22 mouse cellular contexts compared by ENCODE assay signal in genomic region chr9:67173816-67174215, GRCm38 (mm10).
DNase-seq lines count a peak whose midpoint lies in the region; ATAC-seq and TF ChIP-seq lines count a peak whose summit lies in the region.
"Had no signal": no experiment of that assay in that cellular context is flagged by ENCODE, and none has a peak within 500 bp of the region (broad histone marks: within the 10 kb centered on the region; RNA-seq: fewer than 3 reads in every experiment).

No protein-coding gene starts in this region.

- no peak overlapping the region for H3K27ac ChIP-seq in hindbrain, postnatal 0 days
- H3K27ac ChIP-seq in hindbrain, embryonic 14.5 days, result no peak overlapping the region
- H3K27ac ChIP-seq in midbrain, postnatal 0 days (ENCODE audit: low read depth, low read length), result no peak overlapping the region
- no peak overlapping the region for H3K27ac ChIP-seq in midbrain, embryonic 11.5 days (ENCODE audit: low read depth, low read length)
- H3K27ac ChIP-seq: heart, embryonic 15.5 days; limb, embryonic 10.5 days; midbrain, embryonic 12.5 days; neural tube, embryonic 12.5 days had no signal

- H3K9ac ChIP-seq in hindbrain, postnatal 0 days (replicated peaks; ENCODE audit: low read length), result no peak overlapping the region
- H3K9ac ChIP-seq in hindbrain, embryonic 14.5 days, result no peak overlapping the region
- H3K9ac ChIP-seq in midbrain, postnatal 0 days (replicated peaks; ENCODE audit: low read length, poor library complexity, severe bottlenecking), result no peak overlapping the region
- no peak overlapping the region for H3K9ac ChIP-seq in midbrain, embryonic 11.5 days (ENCODE audit: low read length)
- H3K9ac ChIP-seq: heart, embryonic 15.5 days; midbrain, embryonic 12.5 days; neural tube, embryonic 12.5 days had no signal

- POLR2A ChIA-PET in Patski (lab: Charles Lee), result no interaction called here

- H3K4me2 ChIP-seq in hindbrain, postnatal 0 days (ENCODE audit: low read depth, low read length), result no peak overlapping the region
- H3K4me2 ChIP-seq in hindbrain, embryonic 14.5 days (replicated peaks), result no peak overlapping the region
- no peak overlapping the region for H3K4me2 ChIP-seq in midbrain, postnatal 0 days (ENCODE audit: low read depth, low read length, poor library complexity, severe bottlenecking)
- H3K4me2 ChIP-seq in midbrain, embryonic 11.5 days, result no peak overlapping the region
- H3K4me2 ChIP-seq: heart, embryonic 15.5 days; midbrain, embryonic 12.5 days; neural tube, embryonic 12.5 days had no signal

- no peak overlapping the region for H3K4me3 ChIP-seq in hindbrain, postnatal 0 days (ENCODE audit: low read length)
- H3K4me3 ChIP-seq in hindbrain, embryonic 14.5 days (replicated peaks; ENCODE audit: low read length), result no peak overlapping the region
- H3K4me3 ChIP-seq in midbrain, postnatal 0 days (ENCODE audit: low read depth, low read length), result no peak overlapping the region
- H3K4me3 ChIP-seq in midbrain, embryonic 11.5 days (ENCODE audit: low read depth, low read length), result no peak overlapping the region
- H3K4me3 ChIP-seq: heart, embryonic 15.5 days; limb, embryonic 10.5 days; midbrain, embryonic 12.5 days; neural tube, embryonic 12.5 days had no signal

- 0 out of 2 replicates have a peak, but pooled peaks have one; percentile 12 for TF ChIP-seq CTCF in hindbrain, postnatal 0 days (IDR thresholded peaks at IDR 0.05; ENCODE audit: low read depth)
- peak; percentile 19; the same call in 1 of the 2 replicates for TF ChIP-seq CTCF in midbrain, postnatal 0 days (IDR thresholded peaks at IDR 0.05)
- TF ChIP-seq CTCF in Patski (IDR thresholded peaks at IDR 0.05), result peak; percentile 47

- no peaks in the 10 kb centered on the region for H3K27me3 ChIP-seq in hindbrain, postnatal 0 days (ENCODE audit: insufficient read depth, low read length)
- H3K27me3 ChIP-seq in hindbrain, embryonic 14.5 days (ENCODE audit: control insufficient read depth, insufficient read depth, low read length), result no peaks in the 10 kb centered on the region
- H3K27me3 ChIP-seq in midbrain, postnatal 0 days (ENCODE audit: insufficient read depth, low read length), result no peaks in the 10 kb centered on the region
- H3K27me3 ChIP-seq in midbrain, embryonic 11.5 days (ENCODE audit: control insufficient read depth, insufficient read depth, low read length), result no peaks in the 10 kb centered on the region
- H3K27me3 ChIP-seq in Patski, result no peaks in the 10 kb centered on the region
- H3K27me3 ChIP-seq: heart, embryonic 15.5 days; midbrain, embryonic 12.5 days; neural tube, embryonic 12.5 days had no signal

- 91% methylated on average over 6 of the region's 6 CpGs for WGBS in hindbrain, postnatal 0 days
- WGBS in hindbrain, embryonic 14.5 days, result 88% methylated on average over 6 of the region's 6 CpGs
- 93% methylated on average over 6 of the region's 6 CpGs for WGBS in midbrain, postnatal 0 days
- WGBS in midbrain, embryonic 11.5 days, result 89% methylated on average over 6 of the region's 6 CpGs

- CTCF ChIA-PET in Patski (lab: Charles Lee), result no interaction called here

- no peak for DNase-seq in hindbrain, postnatal 0 days (ENCODE audit: low spot score)
- DNase-seq in hindbrain, embryonic 14.5 days (ENCODE audit: low spot score), result no peak
- no peak for DNase-seq in midbrain, postnatal 0 days (ENCODE audit: low spot score)
- no peak for DNase-seq in midbrain, embryonic 11.5 days (ENCODE audit: low spot score, missing footprints)
- DNase-seq in Patski (ENCODE audit: low read depth, low spot score), result no peak
- no peak for DNase-seq in cerebellum, adult 8-10 months
- DNase-seq in cerebellum, adult 11 months, result no peak
- DNase-seq: adrenal gland, adult 2 months; B cell, adult 2 months; cerebellum, postnatal 14 days; embryo, embryonic 11 days; heart, adult 18-20 months; kidney, adult 2 months; kidney, postnatal 25 days; layer of hippocampus, adult 9-11 months; right cerebral cortex, adult 18-20 months; thymus, postnatal 4 days had no signal

- ATAC-seq in hindbrain, postnatal 0 days, result no peak
- ATAC-seq in hindbrain, embryonic 14.5 days (ENCODE audit: low FRiP score), result no peak
- ATAC-seq in midbrain, postnatal 0 days (ENCODE audit: low FRiP score), result no peak
- ATAC-seq in midbrain, embryonic 11.5 days (ENCODE audit: low FRiP score), result no peak
- ATAC-seq in Patski, result no peak

- H3K9me3 ChIP-seq in hindbrain, postnatal 0 days (ENCODE audit: low read length), result no peaks in the 10 kb centered on the region
- no peaks in the 10 kb centered on the region for H3K9me3 ChIP-seq in hindbrain, embryonic 14.5 days (ENCODE audit: control insufficient read depth, low read length)
- H3K9me3 ChIP-seq in midbrain, postnatal 0 days (ENCODE audit: low read length), result no peaks in the 10 kb centered on the region
- H3K9me3 ChIP-seq in midbrain, embryonic 11.5 days (ENCODE audit: control insufficient read depth, low read length), result no peaks in the 10 kb centered on the region; the same call in 1 of the 2 replicates
- H3K9me3 ChIP-seq: G1E; heart, embryonic 15.5 days; limb, embryonic 10.5 days; neural tube, embryonic 12.5 days had no signal

- in situ Hi-C loops in Patski (cut with MboI; ENCODE audit: low pct_unique_long_range_greater_than_20kb), result no loop called here

- no peaks in the 10 kb centered on the region for H3K4me1 ChIP-seq in hindbrain, postnatal 0 days (ENCODE audit: insufficient read depth, low read length)
- no peaks in the 10 kb centered on the region for H3K4me1 ChIP-seq in hindbrain, embryonic 14.5 days (replicated peaks; ENCODE audit: control insufficient read depth, insufficient read depth, low read length)
- H3K4me1 ChIP-seq in midbrain, postnatal 0 days (ENCODE audit: insufficient read depth, low read length), result no peaks in the 10 kb centered on the region
- no peaks in the 10 kb centered on the region for H3K4me1 ChIP-seq in midbrain, embryonic 11.5 days (ENCODE audit: control insufficient read depth, insufficient read depth, low read length)
- H3K4me1 ChIP-seq: midbrain, embryonic 12.5 days had no signal

- H3K36me3 ChIP-seq in hindbrain, postnatal 0 days (ENCODE audit: insufficient read depth, low read length), result no peaks in the 10 kb centered on the region
- H3K36me3 ChIP-seq in hindbrain, embryonic 14.5 days (replicated peaks; ENCODE audit: control insufficient read depth, insufficient read depth), result no peaks in the 10 kb centered on the region
- no peaks in the 10 kb centered on the region for H3K36me3 ChIP-seq in midbrain, postnatal 0 days (ENCODE audit: insufficient read depth, low read length)
- H3K36me3 ChIP-seq in midbrain, embryonic 11.5 days (ENCODE audit: control insufficient read depth, insufficient read depth, low read length), result no peaks in the 10 kb centered on the region
- H3K36me3 ChIP-seq: G1E; heart, embryonic 15.5 days; limb, embryonic 10.5 days; midbrain, embryonic 12.5 days; neural tube, embryonic 12.5 days had no signal
